Mouse (Mus musculus): ENCODE data around the gene Cct7.

Gene Cct7

GRCm38 (mm10) chr6:85502103-85502910, 51.0 kb downstream of the Cct7 start:
- DNase-seq (ENCODE audit: low spot score in 2 of 2): peak in 1 of 2 experiments; percentile 26

GRCm38 (mm10) chr6:85502911-85503250, 51.6 kb downstream of the Cct7 start, which contains the start of gene Fbxo41:
Fbxo41 (minus strand) TSS chr6:85502994.
- DNase-seq (ENCODE audit: low spot score in 2 of 2): peak; percentile 50 to 57

GRCm38 (mm10) chr6:85504908-85505307, 53.6 kb downstream of the Cct7 start:
- no peak for DNase-seq (ENCODE audit: low spot score in 2 of 2)

GRCm38 (mm10) chr6:85508602-85509001, 57.3 kb downstream of the Cct7 start:
- DNase-seq (ENCODE audit: low spot score in 2 of 2): no peak

GRCm38 (mm10) chr6:85510476-85510875, 59.2 kb downstream of the Cct7 start:
- peak; percentile 37 to 76 for DNase-seq (ENCODE audit: low spot score in 2 of 2)

GRCm38 (mm10) chr6:85511286-85512055, 60.2 kb downstream of the Cct7 start:
- peak in 1 of 2 experiments; percentile 17 for DNase-seq (ENCODE audit: low spot score in 2 of 2)

GRCm38 (mm10) chr6:85512056-85512440, 60.7 kb downstream of the Cct7 start:
- no peak for DNase-seq (ENCODE audit: low spot score in 2 of 2)

GRCm38 (mm10) chr6:85512577-85513530, 61.5 kb downstream of the Cct7 start:
- DNase-seq (ENCODE audit: low spot score in 2 of 2): peak in 1 of 2 experiments; percentile 10

- peak in 1 of 2 experiments; percentile 62 for DNase-seq (ENCODE audit: low spot score in 2 of 2)
These were observed 62.2 kb downstream of the Cct7 start, which contains the start of gene Egr4 for GRCm38 (mm10) chr6:85513531-85513910. Egr4 (minus strand) TSS chr6:85513589.

- DNase-seq (ENCODE audit: low spot score in 2 of 2): peak; percentile 43 to 91
These were observed 64.6 kb downstream of the Cct7 start for GRCm38 (mm10) chr6:85515941-85516340.
